Mouse (Mus musculus): ENCODE results near the gene Batf3.

Batf3 gene

GRCm38 (mm10) chr1:191086304-191086878 is 11.3 kb upstream of the Batf3 start:
- DNase-seq (ENCODE audit: low read depth, low spot score) = no peak

DNA sequence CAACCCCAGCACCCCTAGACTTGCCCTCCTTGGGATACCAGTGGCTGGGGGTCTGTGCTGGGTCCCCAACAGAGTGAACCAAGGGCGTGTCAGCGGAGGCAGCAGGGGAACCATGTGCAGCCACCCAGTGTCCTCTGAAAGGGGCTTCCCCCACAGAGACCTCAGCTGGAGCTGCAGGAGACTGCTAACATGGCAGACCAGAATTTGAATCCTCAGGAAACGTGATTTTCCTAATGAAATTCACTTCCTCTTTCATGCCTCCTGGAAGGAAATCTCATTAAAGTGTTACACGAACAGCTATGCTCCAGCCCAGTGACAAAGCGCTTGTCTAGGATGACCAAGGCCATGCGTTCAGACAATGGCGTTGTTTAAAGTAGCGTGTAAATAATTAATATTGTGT is 10.7 kb upstream of the Batf3 start:
- DNase-seq (ENCODE audit: low read depth, low spot score) = no peak

DNA sequence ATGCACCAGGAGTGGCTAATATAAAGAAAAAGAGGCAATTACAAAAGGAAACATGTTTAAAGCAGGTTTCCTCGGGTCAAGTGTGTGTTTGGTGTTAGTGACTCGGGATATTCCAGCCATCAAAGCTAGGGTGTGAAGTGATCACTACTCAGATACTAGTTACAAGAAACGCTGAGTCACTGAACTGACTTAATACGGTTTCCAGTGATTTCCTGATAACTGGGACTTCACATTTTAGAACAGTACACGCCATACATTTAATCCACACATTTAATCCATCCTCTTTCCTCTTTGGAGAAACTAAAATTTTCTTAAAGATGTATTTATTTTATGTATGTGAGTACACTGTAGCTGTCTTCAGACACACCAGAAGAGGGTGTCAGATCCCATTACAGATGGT is 9.7 kb upstream of the Batf3 start:
- no peak for DNase-seq (ENCODE audit: low read depth, low spot score)

DNA sequence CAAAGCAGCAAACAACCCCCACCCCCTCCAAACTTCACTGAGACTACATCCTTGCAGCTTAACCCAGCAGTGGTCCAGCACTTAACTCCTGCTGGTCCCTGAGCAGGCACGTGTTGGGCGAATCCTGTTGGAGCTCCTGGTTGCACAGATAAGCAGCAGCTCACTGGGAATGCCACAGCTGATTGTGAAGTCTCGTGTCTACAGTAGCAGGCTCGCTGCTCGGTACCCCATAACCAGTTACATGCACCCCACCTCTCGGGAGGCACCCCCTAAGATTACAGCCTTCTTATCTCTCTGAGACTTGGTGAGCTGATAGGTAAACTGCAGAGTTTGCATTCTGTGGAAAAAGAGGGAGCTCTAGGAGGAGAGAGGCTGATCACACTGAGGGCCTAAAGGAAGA is 8.3 kb upstream of the Batf3 start:
- DNase-seq (ENCODE audit: low read depth, low spot score) = no peak

DNA sequence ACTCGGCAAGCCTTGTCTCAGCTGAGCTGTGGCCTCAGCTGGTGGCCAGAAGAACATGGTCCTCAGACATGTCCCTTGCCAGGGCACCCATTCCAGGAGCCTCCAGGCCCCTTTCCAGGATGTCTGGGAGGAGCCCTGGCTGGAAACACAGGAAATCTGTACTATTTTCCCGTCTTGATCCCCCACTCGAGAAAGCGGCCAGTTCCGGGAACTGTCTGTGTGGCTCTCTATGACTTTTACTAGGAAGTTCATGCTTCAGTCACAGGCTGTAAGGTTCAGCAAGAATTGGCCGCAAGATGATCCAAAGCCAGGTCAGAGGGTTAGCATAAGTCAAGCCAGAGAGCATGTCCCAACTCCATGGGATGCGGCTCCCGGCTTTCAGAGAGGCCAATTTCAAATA is 5.6 kb upstream of the Batf3 start:
- no peak for DNase-seq (ENCODE audit: low read depth, low spot score)

GRCm38 (mm10) chr1:191093578-191093977 is 4.1 kb upstream of the Batf3 start:
- DNase-seq (ENCODE audit: low read depth, low spot score) = no peak

DNA sequence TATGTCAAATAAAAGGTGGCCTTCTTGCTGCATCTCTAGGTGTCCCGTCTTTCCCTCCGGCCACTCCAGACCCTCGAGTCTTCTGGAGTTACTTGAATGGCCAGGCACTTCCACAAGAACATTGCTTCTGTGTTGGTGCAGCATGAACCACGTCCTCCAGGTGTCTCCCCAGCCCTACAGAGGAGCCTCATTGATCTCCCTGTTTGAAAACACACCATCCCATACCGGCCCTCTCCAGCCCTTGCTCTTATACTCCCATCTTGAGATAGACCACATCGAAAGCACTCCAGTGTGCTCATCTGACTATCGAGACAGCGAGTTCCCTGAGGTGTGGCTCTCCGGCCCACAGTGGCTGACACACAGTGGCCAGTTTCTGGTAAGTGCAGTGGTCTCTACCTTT is 2.6 kb upstream of the Batf3 start:
- DNase-seq (ENCODE audit: low read depth, low spot score) = peak; percentile 50

GRCm38 (mm10) chr1:191096871-191097681 is 571 bp upstream of the Batf3 start:
- no peak for DNase-seq (ENCODE audit: low read depth, low spot score)

- no peak for DNase-seq (ENCODE audit: low read depth, low spot score)
Observed at GRCm38 (mm10) chr1:191099114-191099513, 1.5 kb downstream of the Batf3 start.

GRCm38 (mm10) chr1:191099772-191100291 is 2.2 kb downstream of the Batf3 start:
- no peak for DNase-seq (ENCODE audit: low read depth, low spot score)

DNA sequence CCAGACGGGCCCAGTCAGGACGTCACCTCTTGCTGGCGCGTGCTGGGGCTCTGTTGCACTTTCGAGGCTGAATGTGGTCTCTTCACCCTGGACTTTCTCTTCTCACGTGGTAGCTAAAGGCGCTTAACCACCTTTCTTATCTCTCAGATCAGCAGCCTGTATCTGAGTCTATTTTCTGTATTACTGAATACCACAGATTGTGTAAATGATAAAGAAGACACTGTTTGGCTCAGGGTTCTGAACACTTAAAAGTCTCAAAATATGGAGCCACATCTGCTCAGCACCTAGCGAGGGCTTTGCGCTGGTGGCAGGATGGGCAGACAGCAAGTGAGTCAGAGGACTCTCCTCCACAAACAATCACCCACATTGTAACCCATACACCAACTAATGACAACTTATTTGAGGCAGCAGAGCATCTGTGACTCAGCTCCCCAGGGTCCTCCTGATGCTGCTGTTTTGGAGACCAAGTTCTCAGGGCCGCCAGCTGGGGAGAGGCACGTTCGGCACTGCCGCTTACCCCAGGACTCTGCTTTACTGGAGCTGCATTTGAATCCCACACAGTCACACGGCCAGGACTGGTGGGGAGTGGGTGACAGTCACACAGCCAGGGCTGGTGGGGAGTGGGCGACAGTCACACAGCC is 5.2 kb downstream of the Batf3 start:
- DNase-seq (ENCODE audit: low read depth, low spot score) = no peak

DNA sequence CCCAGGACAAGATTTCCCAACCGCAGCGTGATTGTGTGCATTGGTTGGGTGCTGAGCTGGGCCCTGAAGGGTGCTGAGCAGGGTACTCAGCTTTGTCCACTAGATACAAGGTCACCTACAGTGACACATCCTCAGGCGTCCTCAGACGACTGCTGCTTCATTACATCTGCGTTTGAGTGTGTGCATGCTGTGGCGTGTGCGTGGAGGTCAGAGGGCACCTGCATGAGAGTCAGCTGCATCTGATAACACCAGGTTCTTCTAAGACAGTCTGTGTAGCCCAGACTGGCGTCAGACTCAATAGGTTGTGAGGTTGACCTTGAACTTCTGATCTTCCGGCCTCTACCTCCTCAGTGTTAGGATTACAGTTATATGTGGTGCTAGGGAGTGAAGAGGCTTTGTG is 7.6 kb downstream of the Batf3 start:
- no peak for DNase-seq (ENCODE audit: low read depth, low spot score)

GRCm38 (mm10) chr1:191107306-191107705 is 9.7 kb downstream of the Batf3 start:
- no peak for DNase-seq (ENCODE audit: low read depth, low spot score)

DNA sequence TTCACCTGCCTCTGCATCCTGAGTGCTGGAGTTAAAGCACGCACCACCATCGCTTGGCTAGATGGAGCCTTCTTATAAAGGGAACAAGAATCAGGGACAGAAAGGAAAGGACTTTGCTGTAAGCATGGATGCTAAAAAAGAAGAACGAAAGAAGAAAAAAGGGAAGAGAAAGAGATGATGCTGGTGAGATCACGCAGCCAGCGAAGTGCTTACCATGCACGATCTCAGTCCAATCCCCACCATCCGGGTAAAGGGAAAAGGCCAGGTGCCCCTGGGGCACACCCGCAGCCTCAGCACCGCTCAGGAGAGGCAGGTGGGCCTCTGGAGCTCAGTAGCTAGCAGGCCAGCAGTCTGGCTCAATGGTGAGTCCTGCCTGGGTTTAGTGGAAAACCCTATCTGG is 12.3 kb downstream of the Batf3 start:
- DNase-seq (ENCODE audit: low read depth, low spot score) = peak; percentile 51

GRCm38 (mm10) chr1:191111146-191111545 is 13.5 kb downstream of the Batf3 start:
- DNase-seq (ENCODE audit: low read depth, low spot score) = peak; percentile 67

GRCm38 (mm10) chr1:191114868-191115267 is 17.2 kb downstream of the Batf3 start:
- peak; percentile 66 for DNase-seq (ENCODE audit: low read depth, low spot score)

- DNase-seq (ENCODE audit: low read depth, low spot score) = peak; percentile 38
Observed at GRCm38 (mm10) chr1:191115514-191116238, 18.0 kb downstream of the Batf3 start.

DNA sequence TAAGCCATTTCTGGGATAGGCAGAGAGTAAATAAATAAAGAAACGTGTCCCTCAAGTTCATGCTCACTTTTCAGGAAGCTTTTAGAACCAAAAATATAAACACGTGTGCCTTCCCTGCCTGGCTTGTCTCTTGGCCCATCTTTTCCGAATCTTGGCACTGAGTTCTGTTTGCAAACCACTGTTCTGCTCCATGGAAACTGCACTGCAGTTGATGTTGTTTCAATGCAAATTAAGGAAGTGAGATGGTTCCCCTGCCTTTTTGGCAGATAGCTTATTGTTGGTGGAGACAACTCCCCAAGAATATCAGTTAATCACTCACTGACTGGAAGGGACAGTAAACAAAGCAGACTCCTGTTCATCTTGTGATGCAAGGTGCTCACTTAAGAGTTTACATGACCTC is 25.1 kb downstream of the Batf3 start:
- DNase-seq (ENCODE audit: low read depth, low spot score) = peak; percentile 51

DNA sequence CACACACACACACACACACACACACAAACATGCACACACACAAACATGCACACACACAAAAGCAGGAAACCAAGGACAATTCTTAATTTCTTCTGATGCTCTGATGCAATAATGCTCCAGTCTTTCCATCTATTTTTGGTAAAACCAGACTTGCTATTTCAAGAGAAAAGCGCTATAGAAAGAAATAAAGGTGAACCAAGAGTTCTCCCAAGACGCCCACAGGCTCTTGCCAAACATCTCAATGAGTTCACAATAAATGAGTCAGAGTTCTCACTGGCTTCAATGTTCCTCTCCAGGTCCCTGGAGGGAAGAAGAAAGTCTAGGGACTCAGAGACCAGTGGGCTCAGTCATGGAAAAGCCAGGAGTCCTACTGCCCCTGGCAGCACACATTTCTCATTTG is 26.0 kb downstream of the Batf3 start:
- no peak for DNase-seq (ENCODE audit: low read depth, low spot score)

DNA sequence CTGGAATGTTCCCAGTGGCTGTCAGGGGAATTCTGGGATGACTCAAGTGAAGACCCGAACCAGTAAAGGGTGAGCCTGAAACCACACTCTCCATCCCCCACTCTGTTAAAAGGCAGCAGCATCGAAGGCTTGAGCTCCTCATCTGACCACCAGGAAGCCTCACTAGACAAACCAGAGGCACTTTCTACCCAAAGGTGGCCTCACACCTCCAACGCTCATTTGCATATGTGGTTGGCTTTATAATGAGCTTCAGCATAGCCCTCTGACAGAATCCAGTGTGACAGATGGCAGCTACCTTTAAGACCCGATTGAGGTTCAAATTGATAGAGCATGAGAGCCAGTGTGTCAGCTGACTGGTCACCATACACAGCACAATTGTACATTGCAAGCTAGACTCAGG is 26.6 kb downstream of the Batf3 start:
- peak; percentile 58 for DNase-seq (ENCODE audit: low read depth, low spot score)

GRCm38 (mm10) chr1:191125811-191126638 is 28.4 kb downstream of the Batf3 start:
- DNase-seq (ENCODE audit: low read depth, low spot score) = peak; percentile 78
